In the genomic region with DNA sequence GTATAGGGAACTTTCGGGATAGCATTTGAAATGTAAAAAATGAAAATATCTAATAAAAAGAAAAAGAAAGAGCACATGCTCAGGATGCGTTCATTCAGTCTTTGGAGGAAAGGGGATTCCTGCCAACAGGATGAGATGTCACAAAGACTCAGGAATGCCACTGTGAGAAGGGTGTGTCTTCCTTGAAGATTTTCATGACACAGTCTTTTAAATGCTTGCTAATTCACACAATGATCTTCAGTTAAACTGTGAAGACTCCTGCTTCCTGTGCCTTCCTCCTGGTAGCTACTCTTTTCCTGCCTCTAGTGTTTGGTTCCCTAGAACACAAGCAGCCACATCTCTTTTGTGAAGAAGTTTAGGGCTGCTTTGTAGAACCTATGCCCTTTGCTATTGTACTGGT, we compare ENCODE assay signal across 19 mouse cellular contexts.
"Had no signal": no experiment of that assay in that cellular context is flagged by ENCODE, and none has a peak within 500 bp of the region (broad histone marks: within the 10 kb centered on the region; RNA-seq: fewer than 3 reads in every experiment).

No protein-coding gene starts in this region.

- H3K36me3 ChIP-seq: midbrain, embryonic 10.5 days; midbrain, embryonic 12.5 days; neural tube, embryonic 13.5 days; neural tube, embryonic 15.5 days had no signal

- H3K9ac ChIP-seq: lung, embryonic 14.5 days; midbrain, embryonic 12.5 days; neural tube, embryonic 13.5 days; neural tube, embryonic 15.5 days had no signal

- ATAC-seq: midbrain, embryonic 16.5 days had no signal

- H3K9me3 ChIP-seq: midbrain, embryonic 10.5 days; midbrain, embryonic 12.5 days; neural tube, embryonic 13.5 days; neural tube, embryonic 15.5 days had no signal

- H3K4me1 ChIP-seq: midbrain, embryonic 12.5 days; neural tube, embryonic 15.5 days had no signal

- DNase-seq: lung, adult 18-20 months; lung, embryonic 14.5 days; lung, postnatal 10 days; lung, postnatal 4 days; midbrain, embryonic 14.5 days; retina, postnatal 1 day; right cerebral cortex, adult 18-20 months; right cerebral cortex, postnatal 25 days; right cerebral cortex, postnatal 4 days; spleen, adult 18-20 months; thymus, adult 18-20 months; thymus, postnatal 14 days; thymus, postnatal 36 days had no signal

- H3K4me3 ChIP-seq: midbrain, embryonic 10.5 days; midbrain, embryonic 12.5 days; myocyte; neural tube, embryonic 13.5 days; neural tube, embryonic 15.5 days had no signal

- H3K27ac ChIP-seq: midbrain, embryonic 10.5 days; midbrain, embryonic 12.5 days; neural tube, embryonic 13.5 days; neural tube, embryonic 15.5 days had no signal
